Mouse (Mus musculus): ENCODE measurements around the gene Ap5b1. TPM values are rescaled to one million over a fixed set of nuclear protein-coding genes. Genes with fewer than 3 reads are reported as not detected.

The Ap5b1 gene
- total RNA-seq, 2 experiments from 2014 or later = 6.8 to 7.4 TPM

DNA sequence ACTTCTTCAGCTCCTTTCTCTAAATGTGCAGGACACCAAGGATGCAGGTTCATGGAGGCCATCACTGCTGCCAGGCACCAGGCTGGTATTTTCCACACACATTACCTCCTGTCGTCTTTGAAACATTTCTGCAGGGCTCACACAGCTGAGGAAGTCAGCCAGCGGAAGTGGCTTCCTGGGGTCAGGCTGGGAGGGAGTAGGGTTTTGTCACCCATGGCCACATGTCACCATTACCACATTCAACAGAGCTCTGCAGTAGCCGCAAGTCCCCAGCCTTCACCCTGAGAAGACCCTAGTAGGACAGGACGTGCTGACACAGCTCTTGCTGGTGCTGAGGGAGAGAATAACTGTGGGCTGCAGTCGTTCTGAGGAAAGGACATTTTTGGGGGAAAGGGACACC lies 4.0 kb downstream of the Ap5b1 start:
- Histone ChIP-seq H3K4me3 (no peak overlapping the region), H3K27ac (no peak overlapping the region)
- DNase-seq (ENCODE audit: low spot score in 2 of 2) = peak in 1 of 2 experiments; percentile 15
- no peak for TF ChIP-seq CTCF (conservative IDR thresholded peaks at IDR 0.05)

DNA sequence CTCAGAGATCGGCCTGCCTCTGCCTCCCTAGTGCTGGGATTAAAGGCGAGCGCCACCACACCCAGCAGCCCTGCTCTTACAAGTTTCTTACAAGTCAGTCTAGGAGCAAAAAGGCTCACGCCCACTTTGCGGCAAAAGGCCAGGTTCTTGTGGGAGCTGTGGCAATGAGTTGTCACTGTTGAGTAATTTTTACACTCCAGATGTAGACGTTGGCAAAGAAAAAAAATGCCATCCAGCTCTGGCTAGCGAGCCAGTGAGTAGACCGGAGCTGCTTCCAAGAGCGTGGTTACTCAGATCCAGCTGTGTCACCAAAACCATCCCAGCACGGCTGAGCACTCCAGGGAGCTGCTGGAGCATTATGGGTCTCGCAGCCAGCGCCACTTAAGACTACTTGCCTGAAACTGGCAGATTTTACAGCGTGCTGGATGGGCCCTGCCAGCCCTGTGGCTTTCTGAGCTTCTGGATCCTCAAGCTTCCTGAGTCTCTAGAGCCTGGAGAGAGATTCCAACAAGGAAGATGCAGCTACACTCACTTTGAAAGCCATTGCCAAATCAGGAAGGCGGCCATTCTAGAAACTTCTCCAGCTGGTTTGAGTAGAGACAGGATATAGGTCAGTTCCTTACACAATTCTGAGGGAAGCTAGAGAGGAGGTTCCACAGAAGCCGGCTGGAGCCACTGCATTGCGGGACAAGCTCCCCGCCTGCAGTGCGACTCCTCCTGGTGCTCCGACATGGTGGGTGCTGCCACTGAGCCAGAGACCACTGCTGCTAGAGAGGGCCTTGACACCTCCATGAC lies 4.7 kb downstream of the Ap5b1 start:
- H3K4me3 ChIP-seq = no peak overlapping the region
- DNase-seq (ENCODE audit: low spot score in 2 of 2) = peak; percentile 29 to 35
- H3K27ac ChIP-seq = no peak overlapping the region
- TF ChIP-seq CTCF (conservative IDR thresholded peaks at IDR 0.05) = no peak

DNA sequence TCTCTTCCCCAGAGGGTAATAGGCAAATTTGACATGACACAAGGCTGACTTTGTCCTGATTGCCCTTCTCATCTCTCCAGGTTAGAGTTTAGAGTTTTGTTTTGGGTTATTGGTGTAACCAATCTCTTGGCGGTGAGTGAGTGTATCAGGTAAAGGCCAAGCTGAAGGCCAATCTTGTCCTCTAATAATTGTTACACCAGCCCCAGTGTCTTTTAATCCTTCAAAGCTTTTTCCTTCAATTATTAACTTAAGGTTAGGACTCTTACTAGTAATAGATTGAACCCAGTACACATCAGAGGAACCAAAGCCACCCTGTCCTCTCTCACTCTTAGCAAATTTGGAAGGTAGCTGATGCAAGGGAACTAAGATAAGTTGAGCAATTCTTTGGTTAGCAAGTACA lies 7.5 kb downstream of the Ap5b1 start:
- H3K4me3 ChIP-seq = no peak overlapping the region
- H3K27ac ChIP-seq = no peak overlapping the region
- DNase-seq (ENCODE audit: low spot score in 2 of 2) = no peak
- TF ChIP-seq CTCF (conservative IDR thresholded peaks at IDR 0.05) = no peak

DNA sequence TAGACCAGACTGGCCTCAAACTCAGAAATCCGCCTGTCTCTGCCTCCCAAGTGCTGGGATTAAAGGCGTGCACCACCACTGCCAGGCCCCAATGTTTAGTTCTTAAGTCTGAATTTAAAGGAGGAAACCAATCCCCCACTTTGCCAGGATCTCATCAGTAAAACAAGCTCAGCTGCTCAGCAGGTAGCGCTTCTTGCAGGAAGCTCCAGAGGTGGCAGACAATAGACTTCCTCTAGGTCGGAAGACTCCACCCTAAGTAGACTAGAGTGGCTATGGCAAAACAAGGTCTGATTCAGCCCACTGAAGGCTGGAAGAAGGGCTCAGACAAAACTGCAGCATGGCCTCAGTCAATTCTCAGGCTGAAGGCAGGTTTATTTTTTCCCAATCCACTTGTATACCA lies 12.1 kb downstream of the Ap5b1 start:
- H3K4me3 ChIP-seq = no peak overlapping the region
- TF ChIP-seq CTCF (conservative IDR thresholded peaks at IDR 0.05) = no peak
- no peak overlapping the region for H3K27ac ChIP-seq
- no peak for DNase-seq (ENCODE audit: low spot score in 2 of 2)

DNA sequence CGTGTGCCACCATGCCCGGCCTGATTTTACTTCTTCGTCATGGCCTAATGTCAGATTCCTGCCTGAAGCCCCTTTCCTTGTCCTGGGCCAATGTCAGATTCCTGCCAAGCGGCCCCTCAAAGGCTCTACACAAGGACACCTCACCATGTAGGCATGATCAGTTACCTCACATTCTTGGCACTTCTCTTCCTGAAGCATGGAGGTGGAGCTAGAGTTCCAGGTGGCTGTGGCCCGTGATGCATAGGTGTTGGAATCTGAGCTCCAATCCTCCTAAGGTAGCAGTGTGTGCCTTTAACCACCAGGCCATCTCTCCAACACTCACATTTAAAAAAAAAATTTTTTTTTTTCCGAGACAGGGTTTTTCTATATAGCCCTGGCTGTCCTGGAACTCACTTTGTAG lies 13.0 kb downstream of the Ap5b1 start:
- Histone ChIP-seq H3K27ac (no peak overlapping the region), H3K4me3 (no peak overlapping the region)
- TF ChIP-seq CTCF (conservative IDR thresholded peaks at IDR 0.05) = no peak
- no peak for DNase-seq (ENCODE audit: low spot score in 2 of 2)

DNA sequence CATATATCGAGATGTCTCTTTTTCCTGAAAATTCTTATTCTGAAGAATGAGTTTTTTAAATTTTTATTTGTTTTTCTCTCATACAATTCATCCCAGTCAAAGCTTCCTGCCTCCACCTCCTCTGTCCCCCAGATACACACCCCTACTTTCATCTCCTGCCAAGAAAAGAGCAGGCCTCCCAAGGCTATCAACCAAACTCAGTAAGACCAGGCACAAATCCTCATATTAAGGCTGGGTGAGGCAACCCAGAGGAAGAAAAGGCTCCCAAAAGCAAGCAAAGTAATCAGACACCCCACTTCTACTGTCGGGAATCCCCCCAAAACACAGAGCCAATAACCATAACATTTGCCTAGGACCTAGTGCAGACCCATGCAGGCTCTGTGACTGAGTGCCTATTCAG lies 14.2 kb downstream of the Ap5b1 start:
- Histone ChIP-seq H3K4me3 (no peak overlapping the region), H3K27ac (no peak overlapping the region)
- DNase-seq (ENCODE audit: low spot score in 2 of 2) = no peak
- no peak for TF ChIP-seq CTCF (conservative IDR thresholded peaks at IDR 0.05)

DNA sequence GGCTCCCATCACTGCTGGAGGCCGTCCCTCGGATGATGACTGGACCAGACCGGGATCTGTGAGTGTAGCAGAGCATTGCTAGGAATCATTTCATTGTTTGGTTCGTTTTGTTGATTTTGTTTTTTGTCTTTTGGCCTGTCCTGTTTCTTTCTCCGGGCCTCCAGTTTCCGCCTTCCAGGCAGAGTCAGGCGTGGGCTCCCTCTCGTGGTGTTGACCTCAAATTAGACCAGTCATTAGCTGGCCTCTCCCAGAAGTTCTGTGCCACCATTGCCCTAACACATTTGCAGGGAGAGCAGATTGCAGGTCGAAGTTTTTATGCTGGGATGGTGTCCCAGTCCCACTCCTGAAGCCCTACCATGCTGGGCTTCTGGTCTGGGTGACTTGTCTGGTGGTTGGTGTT lies 21.3 kb downstream of the Ap5b1 start:
- no peak overlapping the region for H3K27ac ChIP-seq

DNA sequence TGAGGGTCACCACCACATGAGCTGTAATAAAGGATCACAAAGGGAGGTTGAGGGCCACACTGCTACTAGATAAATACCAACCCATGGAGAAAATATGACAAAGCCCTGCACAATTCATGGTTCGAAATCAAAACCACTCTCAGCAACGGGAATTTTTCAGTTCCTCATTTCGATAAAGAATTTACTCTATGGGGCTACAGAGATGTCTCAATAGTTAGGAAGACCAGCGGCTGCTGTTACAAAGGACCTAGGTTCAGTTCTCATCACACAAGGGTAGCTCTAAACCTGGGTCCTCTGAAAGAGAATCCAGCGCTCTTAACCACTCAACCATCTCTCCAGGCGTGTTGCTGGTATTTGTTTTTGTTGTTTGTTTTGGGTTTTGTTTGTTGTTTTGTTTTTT lies 24.1 kb downstream of the Ap5b1 start:
- Histone ChIP-seq H3K4me3 (no peak overlapping the region), H3K27ac (no peak overlapping the region)
- DNase-seq (ENCODE audit: low spot score in 2 of 2) = no peak
- no peak for TF ChIP-seq CTCF (conservative IDR thresholded peaks at IDR 0.05)

More for the DNA sequence above, 21.3 kb downstream of the Ap5b1 start:
- no peak overlapping the region for H3K4me3 ChIP-seq
- no peak for DNase-seq (ENCODE audit: low spot score in 2 of 2)
- peak; percentile 51 for TF ChIP-seq CTCF (conservative IDR thresholded peaks at IDR 0.05)

DNA sequence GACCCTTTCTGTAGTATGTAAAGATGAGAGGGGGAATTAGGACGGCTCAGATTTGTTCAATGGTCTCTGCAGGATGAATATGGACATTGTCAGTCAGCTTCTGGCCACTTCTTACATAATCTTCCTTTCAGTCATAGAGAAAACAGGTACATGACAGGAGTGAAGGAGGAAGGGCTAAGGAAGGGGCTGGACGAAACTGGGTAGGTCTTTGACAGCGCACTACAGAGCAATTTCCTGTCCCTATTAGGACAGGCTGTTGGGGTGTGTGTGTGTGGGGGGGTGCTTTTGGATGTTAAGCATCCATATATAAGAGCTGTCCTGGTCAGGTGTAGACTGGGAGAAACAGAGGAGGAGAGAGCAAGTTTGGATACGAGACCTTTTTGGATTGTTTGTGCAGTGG lies 31.4 kb downstream of the Ap5b1 start:
- Histone ChIP-seq H3K4me3 (no peak overlapping the region), H3K27ac (no peak overlapping the region)
- no peak for DNase-seq (ENCODE audit: low spot score in 2 of 2)
- TF ChIP-seq CTCF (conservative IDR thresholded peaks at IDR 0.05) = no peak

DNA sequence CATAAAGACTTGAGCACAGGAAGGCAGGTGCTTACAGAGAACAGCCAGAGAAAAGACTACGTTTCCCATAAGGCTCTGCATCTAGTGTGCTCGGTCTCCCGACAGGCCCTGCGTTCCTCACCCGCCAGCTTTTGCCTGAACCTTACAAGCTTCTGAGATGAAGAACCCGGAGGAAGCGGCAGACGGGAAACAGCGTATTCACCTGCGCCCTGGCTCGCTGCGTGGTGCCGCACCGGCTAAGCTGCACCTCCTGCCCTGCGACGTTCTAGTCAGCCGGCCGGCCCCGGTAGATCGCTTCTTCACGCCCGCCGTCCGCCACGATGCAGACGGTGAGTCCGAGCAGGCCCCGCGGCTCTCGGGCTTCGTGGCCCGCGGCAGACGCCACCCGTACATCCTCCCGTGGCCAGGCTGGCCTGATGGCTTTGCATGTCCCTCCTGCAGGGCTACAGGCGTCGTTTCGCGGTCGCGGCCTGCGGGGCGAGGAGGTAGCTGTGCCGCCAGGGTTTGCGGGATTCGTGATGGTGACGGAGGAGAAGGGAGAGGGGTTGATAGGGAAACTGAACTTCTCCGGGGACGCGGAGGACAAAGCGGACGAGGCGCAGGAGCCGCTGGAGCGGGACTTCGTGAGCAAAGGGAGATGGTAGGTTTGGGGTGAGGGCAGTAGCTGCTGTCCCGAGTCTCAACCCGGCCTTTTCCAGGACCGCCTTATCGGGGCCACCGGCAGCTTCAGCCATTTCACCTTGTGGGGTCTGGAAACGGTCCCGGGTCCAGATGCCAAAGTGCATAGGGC lies 34.1 kb downstream of the Ap5b1 start, which contains the start of gene Rnaseh2c:
Gene Rnaseh2c, plus strand, starts transcription at position 122 of the 790 bp plus-strand sequence.
- Histone ChIP-seq H3K27ac (peak within 1 kb of the TSS; percentile 85), H3K4me3 (peak within 1 kb of the TSS; percentile 82)
- TF ChIP-seq CTCF (conservative IDR thresholded peaks at IDR 0.05) = no peak
- peak; percentile 76 to 78 for DNase-seq (ENCODE audit: low spot score in 2 of 2)

DNA sequence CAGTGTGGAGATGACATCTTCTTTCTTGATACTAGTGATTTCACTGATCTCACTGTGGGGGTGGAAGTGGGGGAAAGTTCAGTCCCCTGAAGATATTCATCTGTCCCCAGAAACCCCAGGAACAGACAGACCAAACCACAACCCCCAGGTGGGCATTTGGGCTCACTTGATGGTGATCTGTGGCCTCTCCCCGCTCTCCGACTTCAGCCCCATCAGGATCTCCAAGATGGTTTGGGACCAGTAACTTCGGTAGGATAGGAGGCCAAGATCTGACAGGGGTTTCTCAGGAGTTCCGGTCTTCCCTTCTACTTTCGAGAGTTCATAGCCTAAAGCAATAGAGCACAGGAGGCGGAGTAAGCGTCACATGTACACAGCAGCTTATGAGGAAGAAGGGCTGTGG lies 35.8 kb downstream of the Ap5b1 start:
- no peak overlapping the region for H3K4me3 ChIP-seq
- H3K27ac ChIP-seq = no peak overlapping the region
- no peak for DNase-seq (ENCODE audit: low spot score in 2 of 2)
- no peak for TF ChIP-seq CTCF (conservative IDR thresholded peaks at IDR 0.05)

DNA sequence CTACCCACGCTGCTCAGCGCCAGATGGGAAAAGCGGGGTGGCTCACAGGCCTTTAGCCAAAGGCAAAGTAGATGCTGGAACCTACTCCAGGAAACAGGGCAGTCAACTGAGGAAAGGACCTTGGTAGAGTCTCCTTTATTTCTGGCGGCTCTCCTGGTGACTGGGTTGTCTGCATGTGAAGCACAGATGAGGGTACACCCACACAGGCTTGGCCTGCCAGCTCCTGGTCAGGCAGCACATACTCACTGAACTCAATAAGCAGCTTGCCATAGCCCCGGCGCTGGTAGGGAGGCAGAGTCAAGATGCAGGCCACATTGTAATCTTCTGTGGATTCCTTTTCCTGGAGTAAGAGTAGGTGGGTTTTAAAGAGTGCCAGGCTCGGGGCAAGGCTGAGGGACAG lies 37.3 kb downstream of the Ap5b1 start:
- no peak for TF ChIP-seq CTCF (conservative IDR thresholded peaks at IDR 0.05)
- H3K27ac ChIP-seq = peak overlapping the region; percentile 32; the same call in 1 of the 2 replicates
- no peak overlapping the region for H3K4me3 ChIP-seq
- peak in 1 of 2 experiments; percentile 21 for DNase-seq (ENCODE audit: low spot score in 2 of 2)

DNA sequence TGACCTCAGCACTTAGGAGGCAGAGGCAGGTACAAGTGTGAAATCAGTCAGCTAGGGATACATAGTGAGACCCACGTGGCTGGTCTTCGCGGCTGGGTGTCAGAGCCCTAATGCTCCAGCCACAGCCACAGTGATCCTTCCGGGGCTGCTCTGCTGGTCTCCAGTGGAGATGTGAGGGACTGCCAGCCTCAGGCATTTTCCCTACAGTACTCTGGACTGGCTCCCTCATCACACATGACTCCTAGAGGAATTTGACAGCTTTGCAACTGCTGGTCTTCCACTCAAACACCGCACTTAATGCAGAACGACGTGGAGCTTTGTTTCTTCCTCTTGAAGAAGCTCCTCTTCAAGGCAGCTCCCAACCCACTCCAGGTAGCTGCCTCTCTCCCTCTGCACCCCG lies 38.4 kb downstream of the Ap5b1 start:
- DNase-seq (ENCODE audit: low spot score in 2 of 2) = no peak
- H3K4me3 ChIP-seq = no peak overlapping the region
- H3K27ac ChIP-seq = no peak overlapping the region
- peak; percentile 62 for TF ChIP-seq CTCF (conservative IDR thresholded peaks at IDR 0.05)
